Mouse (Mus musculus): ENCODE results near the gene Olfr1418.

DNA sequence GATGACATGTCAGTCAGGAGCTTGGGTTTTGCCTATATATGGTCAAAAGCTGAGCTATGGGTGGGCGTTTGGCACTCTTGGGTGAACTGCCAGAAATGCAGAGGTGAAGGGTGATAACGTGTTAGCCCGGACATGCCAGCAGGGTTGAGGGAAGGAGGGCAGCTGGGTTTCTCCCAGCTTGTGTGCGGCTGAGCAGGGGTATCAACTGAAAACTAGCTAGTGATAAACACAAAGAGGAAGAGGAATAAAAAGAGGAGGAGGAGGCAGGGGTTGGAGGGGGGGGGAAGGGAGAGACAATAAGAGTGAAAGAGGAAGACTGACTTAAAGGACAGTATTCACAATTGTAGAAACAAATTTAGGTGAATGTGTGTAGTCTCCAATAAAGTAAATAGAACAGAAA, 8.2 kb downstream of the Olfr1418 start:
- TF ChIP-seq MYOG (IDR thresholded peaks at IDR 0.05; ENCODE audit: control insufficient read depth in 1 of 3, insufficient read depth in 1 of 3, insufficient read length in 2 of 3, low read depth in 2 of 3) (no peak), POLR2A (IDR thresholded peaks at IDR 0.05; ENCODE audit: insufficient read length, low read depth) (no peak), MAX (IDR thresholded peaks at IDR 0.05; ENCODE audit: low read depth) (no peak), USF1 (IDR thresholded peaks at IDR 0.05; ENCODE audit: low read depth) (no peak), E2F4 (IDR thresholded peaks at IDR 0.05; ENCODE audit: insufficient read depth) (no peak), SRF (IDR thresholded peaks at IDR 0.05; ENCODE audit: control insufficient read depth, insufficient read length, low read depth) (no peak), POLR2AphosphoS2 (IDR thresholded peaks at IDR 0.05; ENCODE audit: insufficient read length, low read depth) (no peak)
